Mouse (Mus musculus): ENCODE results near the gene Ctbp2. TPM values are rescaled to one million over a fixed set of nuclear protein-coding genes. Genes with fewer than 3 reads are reported as not detected.
A peak's percentile ranks its signal among the peaks of the same experiment; 100 is the strongest.

Ctbp2 gene
- polyA plus RNA-seq, 1 experiment: 43.2 TPM

GRCm38 (mm10) chr7:133139689-133140336 is 15.7 kb upstream of the Ctbp2 start:
- Histone ChIP-seq H3K79me3 (ENCODE audit: low read depth) (no peaks in the 10 kb centered on the region), H3K36me3 (ENCODE audit: control insufficient read depth, insufficient read depth) (no peaks in the 10 kb centered on the region), H3K79me2 (ENCODE audit: control insufficient read depth, insufficient read depth) (no peaks in the 10 kb centered on the region), H3K4me3 (ENCODE audit: insufficient read depth, poor library complexity, severe bottlenecking) (no peak overlapping the region), H3K27me3 (ENCODE audit: control insufficient read depth, insufficient read depth, insufficient read length) (no peaks in the 10 kb centered on the region), H3ac (ENCODE audit: control insufficient read depth, insufficient read length, low read depth) (no peak overlapping the region)
- no peak for TF ChIP-seq USF1 (IDR thresholded peaks at IDR 0.05; ENCODE audit: low read depth)
- no peak for TF ChIP-seq MYOD1 (IDR thresholded peaks at IDR 0.05; ENCODE audit: control insufficient read depth, insufficient read length, low read depth)
- no peak for TF ChIP-seq MYOG (IDR thresholded peaks at IDR 0.05; ENCODE audit: control insufficient read depth, extremely low read depth, insufficient read length)
- no peak for TF ChIP-seq MAX (IDR thresholded peaks at IDR 0.05)

- H3K4me3 ChIP-seq (ENCODE audit: insufficient read depth, poor library complexity, severe bottlenecking): no peak overlapping the region
- H3ac ChIP-seq (ENCODE audit: control insufficient read depth, insufficient read length, low read depth): no peak overlapping the region
- H3K79me2 ChIP-seq (ENCODE audit: control insufficient read depth, insufficient read depth): no peaks in the 10 kb centered on the region
- no peaks in the 10 kb centered on the region for H3K36me3 ChIP-seq (ENCODE audit: control insufficient read depth, insufficient read depth)
- no peaks in the 10 kb centered on the region for H3K27me3 ChIP-seq (ENCODE audit: control insufficient read depth, insufficient read depth, insufficient read length)
- TF ChIP-seq CEBPB (IDR thresholded peaks at IDR 0.05; ENCODE audit: low read depth) (no peak), FOSL1 (IDR thresholded peaks at IDR 0.05; ENCODE audit: insufficient read depth, low read length, poor library complexity, severe bottlenecking) (no peak), USF1 (IDR thresholded peaks at IDR 0.05; ENCODE audit: low read depth) (no peak), MYOD1 (IDR thresholded peaks at IDR 0.05; ENCODE audit: control insufficient read depth, insufficient read length, low read depth) (no peak), CTCF (IDR thresholded peaks at IDR 0.05; ENCODE audit: control insufficient read depth, insufficient read depth, insufficient read length) (no peak), MYOG (IDR thresholded peaks at IDR 0.05; ENCODE audit: control insufficient read depth, extremely low read depth, insufficient read length) (no peak), MAX (IDR thresholded peaks at IDR 0.05) (no peak)
- H3K79me3 ChIP-seq (ENCODE audit: low read depth): no peaks in the 10 kb centered on the region
These were observed 9.4 kb upstream of the Ctbp2 start for GRCm38 (mm10) chr7:133133552-133133951.

GRCm38 (mm10) chr7:133132702-133133101 is 8.5 kb upstream of the Ctbp2 start:
- Histone ChIP-seq H3K36me3 (ENCODE audit: control insufficient read depth, insufficient read depth) (no peaks in the 10 kb centered on the region), H3ac (ENCODE audit: control insufficient read depth, insufficient read length, low read depth) (no peak overlapping the region)
- TF ChIP-seq CTCF (IDR thresholded peaks at IDR 0.05; ENCODE audit: control insufficient read depth, insufficient read depth, insufficient read length): no peak
- TF ChIP-seq FOSL1 (IDR thresholded peaks at IDR 0.05; ENCODE audit: insufficient read depth, low read length, poor library complexity, severe bottlenecking): peak; percentile 70
- TF ChIP-seq MAX (IDR thresholded peaks at IDR 0.05): peak; percentile 30

GRCm38 (mm10) chr7:133124701-133125485 is 739 bp upstream of the Ctbp2 start:
- TF ChIP-seq MAX (IDR thresholded peaks at IDR 0.05): no peak
- TF ChIP-seq MYOD1 (IDR thresholded peaks at IDR 0.05; ENCODE audit: control insufficient read depth, insufficient read length, low read depth): no peak
- no peak for TF ChIP-seq CTCF (IDR thresholded peaks at IDR 0.05; ENCODE audit: control insufficient read depth, insufficient read depth, insufficient read length)
- TF ChIP-seq USF1 (IDR thresholded peaks at IDR 0.05; ENCODE audit: low read depth): no peak
- no peak for TF ChIP-seq FOSL1 (IDR thresholded peaks at IDR 0.05; ENCODE audit: insufficient read depth, low read length, poor library complexity, severe bottlenecking)
- TF ChIP-seq MYOG (IDR thresholded peaks at IDR 0.05; ENCODE audit: control insufficient read depth, extremely low read depth, insufficient read length): no peak
- no peak for TF ChIP-seq CEBPB (IDR thresholded peaks at IDR 0.05; ENCODE audit: low read depth)
- Histone ChIP-seq H3K36me3 (ENCODE audit: control insufficient read depth, insufficient read depth) (no peaks in the 10 kb centered on the region), H3K27me3 (ENCODE audit: control insufficient read depth, insufficient read depth, insufficient read length) (no peaks in the 10 kb centered on the region), H3K4me3 (ENCODE audit: insufficient read depth, poor library complexity, severe bottlenecking) (peak overlapping the region; percentile 57), H3K79me3 (ENCODE audit: low read depth) (peaks cover 16% of the 10 kb centered on the region), H3K79me2 (ENCODE audit: control insufficient read depth, insufficient read depth) (peaks cover 30% of the 10 kb centered on the region), H3ac (ENCODE audit: control insufficient read depth, insufficient read length, low read depth) (peak overlapping the region; percentile 61)

More at GRCm38 (mm10) chr7:133132702-133133101, 8.5 kb upstream of the Ctbp2 start:
- no peaks in the 10 kb centered on the region for H3K79me3 ChIP-seq (ENCODE audit: low read depth)
- no peaks in the 10 kb centered on the region for H3K27me3 ChIP-seq (ENCODE audit: control insufficient read depth, insufficient read depth, insufficient read length)
- H3K4me3 ChIP-seq (ENCODE audit: insufficient read depth, poor library complexity, severe bottlenecking): no peak overlapping the region
- no peaks in the 10 kb centered on the region for H3K79me2 ChIP-seq (ENCODE audit: control insufficient read depth, insufficient read depth)

DNA sequence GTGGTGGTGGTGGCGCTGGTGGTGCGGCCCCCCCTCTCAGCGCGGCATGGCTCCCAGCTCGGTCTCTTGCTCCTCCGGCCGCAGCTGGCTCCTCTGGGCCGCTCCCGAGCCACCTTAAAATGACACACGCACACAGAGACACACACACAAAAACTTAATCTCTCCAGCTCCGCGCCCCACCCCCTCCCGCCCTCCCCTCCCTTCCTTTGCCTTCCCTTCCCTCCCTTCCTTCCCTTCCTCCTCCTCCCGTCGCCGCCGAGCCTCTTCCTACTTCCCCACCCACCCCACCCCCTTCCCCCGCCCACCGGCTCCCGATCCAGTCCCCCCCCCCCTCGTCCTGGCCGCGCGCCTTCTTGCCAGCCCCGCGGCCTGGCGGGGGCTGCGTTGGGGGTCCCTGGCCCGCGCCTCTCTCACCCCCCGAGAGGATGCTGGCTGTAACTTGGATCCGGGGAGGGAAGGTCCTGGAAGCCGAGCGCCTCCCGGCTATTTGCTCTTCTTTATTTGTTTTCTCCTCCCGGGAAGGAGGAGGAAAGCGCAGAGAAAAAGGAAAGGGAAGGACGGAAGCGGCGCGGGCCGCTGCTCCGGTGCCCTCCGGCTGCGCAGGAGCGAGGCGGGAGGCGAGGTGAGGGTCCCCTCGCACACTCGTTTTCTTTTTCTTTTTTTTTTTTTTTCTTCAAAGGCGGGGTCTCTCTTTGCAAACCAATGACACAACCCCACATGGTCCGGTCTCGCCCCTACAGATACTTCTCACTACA is 733 bp downstream of the Ctbp2 start, which contains the start of gene Fgfr2:
Gene Fgfr2, minus strand, starts transcription at position 107 of the 755 bp plus-strand sequence.
- TF ChIP-seq USF1 (IDR thresholded peaks at IDR 0.05; ENCODE audit: low read depth): no peak
- TF ChIP-seq MAX (IDR thresholded peaks at IDR 0.05): no peak
- TF ChIP-seq FOSL1 (IDR thresholded peaks at IDR 0.05; ENCODE audit: insufficient read depth, low read length, poor library complexity, severe bottlenecking): no peak
- no peak for TF ChIP-seq MYOG (IDR thresholded peaks at IDR 0.05; ENCODE audit: control insufficient read depth, extremely low read depth, insufficient read length)
- TF ChIP-seq CTCF (IDR thresholded peaks at IDR 0.05; ENCODE audit: control insufficient read depth, insufficient read depth, insufficient read length): no peak
- no peak for TF ChIP-seq MYOD1 (IDR thresholded peaks at IDR 0.05; ENCODE audit: control insufficient read depth, insufficient read length, low read depth)
- TF ChIP-seq CEBPB (IDR thresholded peaks at IDR 0.05; ENCODE audit: low read depth): no peak
- no peaks in the 10 kb centered on the region for H3K27me3 ChIP-seq (ENCODE audit: control insufficient read depth, insufficient read depth, insufficient read length)
- H3K36me3 ChIP-seq (ENCODE audit: control insufficient read depth, insufficient read depth): no peaks in the 10 kb centered on the region
- H3ac ChIP-seq (ENCODE audit: control insufficient read depth, insufficient read length, low read depth): peak within 1 kb of the TSS; percentile 98
- peaks cover 45% of the 10 kb centered on the region for H3K79me2 ChIP-seq (ENCODE audit: control insufficient read depth, insufficient read depth)
- H3K79me3 ChIP-seq (ENCODE audit: low read depth): peaks cover 30% of the 10 kb centered on the region
- peak within 1 kb of the TSS; percentile 57 for H3K4me3 ChIP-seq (ENCODE audit: insufficient read depth, poor library complexity, severe bottlenecking)
